Mouse (Mus musculus) frontal cortex, postnatal 14 days (tissue): ENCODE results near the gene Atg9a.
"Not testable (repeated sequence)": the region's sequence is repeated elsewhere in the genome, so short reads cannot be mapped to it uniquely, and the experiment has no call there.

Source experiments
- DNase-seq, 2 experiments: peaks; one replicate each; pipeline ENCODE4 v3.0.0; 2022; ENCODE audit warnings: low spot score in 2 of 2

Gene Atg9a

DNA sequence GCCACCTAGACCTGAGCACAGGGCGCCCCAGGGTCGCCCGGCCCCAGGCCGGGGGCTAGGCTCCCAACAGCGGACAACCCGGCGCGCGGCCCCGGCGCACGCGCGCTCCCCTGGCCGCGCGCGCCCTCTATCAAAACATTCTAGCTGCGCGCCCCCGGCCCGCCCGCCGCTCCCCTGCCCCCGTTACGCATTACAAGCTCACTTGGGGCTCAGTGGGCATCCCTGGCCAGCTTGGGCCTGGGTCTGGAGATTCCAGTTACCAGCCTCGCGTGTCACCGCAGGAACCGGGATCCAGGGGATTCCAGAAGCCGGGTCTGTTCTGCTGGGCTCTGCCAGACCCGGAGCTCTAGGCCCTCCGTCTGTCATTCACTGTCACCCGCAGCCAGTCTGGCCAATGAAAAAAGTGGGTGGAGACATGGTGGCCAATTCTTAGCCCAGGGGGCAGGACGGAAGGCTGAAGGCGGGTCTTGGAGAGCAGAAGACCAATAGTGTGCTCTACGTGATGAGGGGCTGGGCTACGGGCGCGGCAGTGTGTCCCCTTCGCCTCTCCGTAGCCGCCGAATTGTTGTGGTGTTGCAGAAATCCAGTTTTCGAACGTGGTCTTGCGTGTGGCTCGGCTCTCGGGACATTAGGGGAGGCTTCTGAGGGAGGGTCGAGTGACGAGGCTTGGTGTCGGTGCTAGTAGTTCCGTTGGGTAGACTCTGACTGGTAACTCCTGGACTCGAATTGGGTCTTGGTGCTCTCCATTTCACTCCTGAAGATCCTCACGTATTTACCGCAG lies at the start of gene Atg9a, which contains the start of gene Ankzf1:
Atg9a (minus strand) TSS at position 575 of the 781 bp plus-strand sequence.
Ankzf1 (plus strand) TSS at position 530 of the 781 bp plus-strand sequence.
- peak; percentile 93 to 97 for DNase-seq

DNA sequence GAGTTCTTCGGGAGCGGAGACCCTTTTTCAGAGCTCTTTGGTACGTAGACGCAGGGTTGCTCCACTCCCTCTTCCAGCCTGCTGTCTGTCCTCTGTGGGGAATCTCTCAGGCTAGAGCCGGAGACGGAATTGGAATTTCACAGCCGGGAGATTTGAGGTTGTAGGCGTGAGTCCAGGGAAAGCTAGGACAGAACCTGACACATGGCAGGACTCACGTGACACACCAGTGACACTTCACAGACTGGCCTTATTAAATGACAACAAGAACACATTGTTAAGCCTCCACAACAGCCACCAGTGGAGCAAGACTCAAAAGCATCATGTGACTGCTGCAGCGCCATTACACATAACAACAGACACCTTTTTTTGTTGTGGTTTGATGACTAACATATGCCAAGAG lies 47.6 kb upstream of the Atg9a start:
- DNase-seq: no peak

DNA sequence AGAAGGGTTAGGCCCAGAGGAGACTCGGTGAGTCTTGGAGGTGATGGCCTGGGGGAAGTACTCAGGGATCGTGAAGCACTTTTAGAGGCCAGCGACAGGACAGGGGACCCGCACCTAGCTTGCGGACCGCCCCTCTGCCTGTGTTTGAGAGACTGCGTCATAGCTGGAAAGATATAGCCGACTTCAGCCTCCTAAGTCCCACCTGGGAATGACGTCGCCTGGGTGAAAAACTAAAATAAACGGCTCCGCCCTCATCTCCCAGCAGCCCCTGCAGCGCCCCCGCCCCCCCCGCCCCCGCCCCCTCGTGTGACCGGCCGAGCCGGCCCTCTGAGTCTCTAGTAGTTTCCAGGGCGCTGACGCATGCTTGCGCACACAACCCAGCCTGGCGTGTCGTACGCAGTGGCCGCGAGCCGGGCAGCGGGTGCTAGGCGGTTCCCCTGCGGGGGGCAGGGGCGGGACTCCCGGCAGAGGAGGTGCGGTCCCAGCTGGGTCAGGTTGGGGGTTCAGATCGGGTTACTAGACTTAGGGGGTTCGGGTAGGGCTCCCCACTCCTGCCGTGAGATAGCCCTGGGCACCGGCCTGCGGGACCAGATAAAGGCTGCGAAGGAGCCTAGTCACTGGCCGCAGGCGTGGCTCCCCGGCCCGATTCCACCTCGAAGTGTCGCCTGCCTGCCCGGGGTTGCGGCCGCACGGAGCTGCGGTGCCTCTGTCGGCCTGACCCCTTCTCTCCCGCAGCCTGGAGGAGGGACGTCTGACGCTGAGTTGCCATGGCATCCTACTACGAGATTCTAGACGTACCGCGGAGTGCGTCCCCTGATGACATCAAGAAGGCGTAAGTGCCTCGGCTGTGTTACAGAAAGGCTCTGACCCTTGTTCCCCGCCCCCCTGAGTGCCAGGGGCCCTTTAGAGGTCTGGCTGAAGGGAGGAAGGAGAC lies 44.4 kb upstream of the Atg9a start, which contains the start of gene Dnajb2:
Dnajb2 (plus strand) TSS at position 290 of the 934 bp plus-strand sequence.
- DNase-seq: peak in 1 of 2 experiments; percentile 66

DNA sequence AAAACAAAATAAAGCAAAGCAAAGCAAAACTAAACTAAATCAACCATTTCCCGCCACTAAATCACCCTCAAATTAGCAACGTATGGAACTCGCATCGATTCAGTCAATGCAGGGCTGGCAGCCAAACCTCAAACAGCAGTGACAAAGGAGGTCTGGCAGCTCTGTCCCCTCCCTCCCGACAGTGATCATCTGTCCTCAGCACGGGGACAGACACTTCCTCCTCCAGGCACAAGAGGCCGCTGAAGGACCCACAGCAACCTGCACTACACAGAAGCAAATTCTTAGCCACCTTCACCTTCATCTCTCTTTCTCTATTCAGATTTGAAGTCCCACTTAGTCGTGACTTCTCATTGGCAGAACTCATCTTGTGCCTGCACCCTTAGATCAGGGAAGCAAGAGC lies 42.6 kb upstream of the Atg9a start:
- no peak for DNase-seq

DNA sequence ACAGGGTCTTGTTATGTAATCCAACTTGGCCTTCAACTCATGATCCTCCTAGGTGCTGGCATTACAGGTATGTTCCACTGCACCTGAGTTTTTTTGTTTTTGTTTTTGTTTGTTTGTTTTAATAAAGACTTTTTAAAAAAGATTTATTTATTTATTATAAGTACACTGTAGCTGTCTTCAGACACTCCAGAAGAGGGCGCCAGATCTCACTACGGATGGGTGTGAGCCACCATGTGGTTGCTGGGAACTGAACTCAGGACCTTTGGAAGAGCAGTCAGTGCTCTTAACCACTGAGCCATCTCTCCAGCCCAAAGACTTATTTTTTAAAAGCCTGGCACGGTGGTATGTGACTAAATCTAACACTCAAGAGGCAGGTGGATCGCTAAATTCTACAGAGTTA lies 40.5 kb upstream of the Atg9a start:
- DNase-seq: not testable (repeated sequence)

DNA sequence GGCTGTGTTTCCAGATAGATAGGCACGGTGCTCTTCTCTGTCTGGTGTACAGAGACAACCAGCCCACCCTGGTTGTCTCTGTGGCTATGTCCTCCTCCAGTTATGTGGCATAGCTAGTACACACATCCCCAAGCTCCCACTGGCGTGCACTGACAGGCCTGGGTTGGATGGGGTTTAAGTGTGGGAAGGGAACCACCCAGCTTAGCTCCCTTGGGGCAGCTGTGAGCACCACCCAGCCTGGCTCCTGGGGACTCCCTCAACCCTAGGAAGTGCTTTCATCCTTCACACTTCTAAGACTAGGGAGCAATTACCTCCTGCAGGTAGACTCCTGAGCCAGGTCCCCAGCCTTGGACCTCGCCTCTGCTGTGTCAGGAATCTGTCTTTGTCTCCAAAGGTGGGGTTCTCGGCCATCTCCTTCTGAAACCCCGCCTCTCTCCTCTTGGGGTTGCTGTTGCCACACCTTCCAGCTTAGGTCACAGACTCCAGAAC lies 39.7 kb upstream of the Atg9a start, which contains the start of gene A630095N17Rik:
A630095N17Rik (minus strand) TSS at position 439 of the 489 bp plus-strand sequence.
- DNase-seq: no peak

DNA sequence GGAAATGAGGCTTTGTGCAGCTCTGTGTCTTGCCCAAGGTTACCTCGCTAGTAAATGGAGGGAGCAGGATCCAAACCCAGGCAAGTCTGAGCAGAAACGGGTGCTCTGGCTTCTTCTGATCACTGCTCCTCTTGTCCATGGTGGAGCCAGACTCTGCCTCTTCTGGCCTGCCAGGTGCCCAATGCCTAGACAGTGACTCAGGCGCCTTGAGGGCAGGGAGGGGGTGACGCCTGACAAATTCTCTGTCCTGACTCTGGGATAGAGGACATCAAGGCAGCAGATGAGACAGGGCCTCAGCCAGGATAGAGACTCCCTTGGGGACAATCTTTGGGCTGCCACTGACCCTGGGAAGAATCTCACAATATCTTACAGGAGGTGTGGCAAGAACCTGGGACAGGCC lies 39.2 kb upstream of the Atg9a start:
- DNase-seq: no peak

DNA sequence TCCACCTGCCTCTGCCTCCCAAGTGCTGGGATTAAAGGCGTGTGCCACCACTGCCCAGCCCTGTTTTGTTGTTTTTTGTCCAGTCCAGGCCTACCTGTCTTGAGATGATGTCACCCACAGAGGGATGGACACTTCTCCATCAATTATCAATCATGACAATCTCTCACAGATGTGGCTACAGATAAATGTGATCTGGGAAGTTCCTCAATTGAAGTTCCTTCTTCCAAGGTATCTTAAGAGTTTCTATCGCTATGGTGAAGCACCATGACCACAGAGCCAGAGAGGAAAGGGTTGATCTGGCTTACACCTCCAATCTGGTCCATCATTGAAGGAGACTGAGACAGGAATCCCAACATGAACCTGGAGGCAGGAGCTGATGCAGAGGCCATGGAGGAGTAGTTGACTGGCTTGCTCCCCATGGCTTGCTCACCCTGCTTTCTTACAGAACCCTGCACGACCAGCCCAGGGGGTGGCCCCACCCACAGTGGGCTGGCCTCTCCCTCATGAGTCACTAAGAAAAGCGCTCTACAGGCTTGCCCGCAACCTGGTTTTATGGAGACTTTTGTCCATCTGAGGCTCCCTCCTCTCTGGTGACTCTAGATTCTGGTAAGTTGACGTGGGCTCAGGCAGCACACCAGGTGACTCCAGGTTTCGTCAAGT lies 38.5 kb upstream of the Atg9a start:
- no peak for DNase-seq

DNA sequence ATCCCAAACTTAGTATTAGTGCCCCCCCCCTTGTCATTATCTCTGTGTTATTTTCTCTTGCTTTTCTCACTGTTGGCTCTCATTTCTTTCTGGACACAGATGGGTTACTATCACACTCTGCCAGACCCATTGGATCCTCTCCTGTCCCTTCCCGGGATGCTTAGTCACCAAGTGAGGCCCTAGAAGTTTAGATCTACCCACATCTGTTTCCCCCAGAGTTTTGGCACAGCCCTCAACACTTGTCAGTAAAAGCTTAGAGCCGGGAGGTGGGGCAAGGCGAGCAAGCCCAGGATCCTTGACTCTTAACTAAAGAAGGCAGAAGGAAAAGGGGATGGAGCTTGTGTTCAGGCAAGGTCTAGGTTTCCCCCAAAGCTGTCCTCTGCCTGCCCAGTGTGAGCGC lies 37.2 kb upstream of the Atg9a start:
- no peak for DNase-seq

DNA sequence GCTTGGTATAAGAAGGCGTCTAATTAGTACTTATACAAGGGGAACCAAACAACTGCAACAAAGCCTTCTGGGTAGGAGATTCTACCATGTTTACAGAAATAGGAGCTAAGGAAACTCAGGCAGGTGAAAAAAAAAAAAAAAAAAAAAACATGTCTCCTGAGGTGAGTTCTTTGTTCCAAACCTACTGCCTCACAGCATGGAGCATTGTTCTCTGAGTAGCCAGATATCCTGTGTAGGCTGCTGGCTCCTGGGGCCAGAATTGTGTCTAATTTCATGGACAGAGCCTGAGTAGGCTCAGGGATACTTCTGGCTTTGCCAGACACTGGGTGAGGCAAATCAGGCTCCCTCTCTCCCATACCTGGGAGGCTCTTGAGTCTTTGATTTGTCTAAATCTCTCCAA lies 35.7 kb upstream of the Atg9a start:
- no peak for DNase-seq

DNA sequence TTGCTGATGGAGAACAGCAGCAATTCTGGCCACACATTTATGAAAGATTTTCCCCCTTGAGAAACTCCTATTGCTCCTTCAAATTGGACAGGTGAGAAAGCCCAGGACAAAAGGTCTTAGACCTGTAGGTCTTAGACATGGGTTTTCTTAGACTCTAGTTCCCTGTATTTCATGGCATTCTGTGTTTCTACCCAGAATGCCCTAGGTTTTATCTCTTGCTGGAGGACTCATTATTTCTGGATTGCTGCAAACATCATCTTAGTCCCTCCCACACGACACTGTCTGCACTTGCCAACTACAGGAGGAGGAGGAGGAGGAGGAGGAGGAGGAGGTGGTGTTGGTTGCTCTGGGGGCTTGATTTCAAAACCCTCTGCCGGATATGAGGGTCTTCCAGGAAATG lies 34.1 kb upstream of the Atg9a start:
- DNase-seq: no peak

DNA sequence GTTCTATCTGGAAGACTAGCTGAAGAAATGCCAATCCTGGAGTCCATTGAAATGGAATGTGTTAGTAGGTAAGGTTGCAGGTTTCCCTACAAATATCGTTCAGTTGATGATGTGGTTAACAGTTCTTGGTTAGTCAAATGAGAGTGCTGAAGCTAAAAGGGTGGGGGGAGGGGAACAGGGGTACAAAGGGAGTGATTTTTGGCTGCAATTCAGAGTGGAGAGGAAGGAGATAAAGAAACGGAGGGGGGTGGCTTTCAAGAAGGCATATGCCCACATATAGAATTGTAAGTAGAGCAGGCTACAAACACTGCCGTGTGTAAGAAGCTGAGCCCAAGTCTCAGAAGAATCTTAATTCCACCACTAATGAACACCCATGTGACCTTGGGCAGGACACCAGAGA lies 33.5 kb upstream of the Atg9a start:
- no peak for DNase-seq

DNA sequence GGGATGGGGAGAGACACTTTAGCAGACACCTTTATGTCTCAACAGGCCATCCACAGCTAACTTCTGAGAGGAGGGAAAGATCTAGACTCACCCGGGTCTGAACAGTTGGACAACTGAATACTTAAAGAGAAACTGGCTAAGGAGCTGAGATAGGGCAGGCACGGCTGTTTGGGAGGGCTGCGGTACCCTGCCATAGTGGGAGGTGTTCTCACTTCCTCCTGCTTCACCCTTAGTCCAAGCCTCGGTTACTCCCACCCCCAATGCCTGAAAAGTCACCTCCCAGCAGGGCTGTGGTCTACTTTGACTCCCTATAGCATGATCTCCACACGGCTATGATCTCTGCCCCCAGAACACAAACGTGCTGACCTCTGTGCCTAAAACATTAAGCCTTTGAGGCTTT lies 31.5 kb upstream of the Atg9a start:
- DNase-seq: no peak

DNA sequence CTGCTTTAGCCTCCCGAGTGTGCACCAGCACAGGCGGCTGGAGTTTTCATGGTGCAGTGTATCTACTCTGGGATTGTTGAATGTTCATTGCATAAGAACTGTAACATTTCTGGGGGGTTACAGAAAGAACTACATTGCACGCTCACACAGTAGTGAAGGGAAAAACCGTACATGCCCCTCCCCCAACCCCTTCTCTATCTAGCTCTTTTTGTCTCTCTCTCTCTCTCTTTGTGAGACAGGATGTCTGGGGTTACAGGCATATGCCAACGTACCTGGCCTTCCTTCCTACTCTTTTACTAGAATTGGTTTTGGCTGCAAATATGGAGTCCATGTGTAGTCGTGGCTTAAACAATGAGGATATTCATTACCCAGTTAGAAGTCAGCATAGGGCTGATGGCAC lies 30.9 kb upstream of the Atg9a start:
- no peak for DNase-seq

DNA sequence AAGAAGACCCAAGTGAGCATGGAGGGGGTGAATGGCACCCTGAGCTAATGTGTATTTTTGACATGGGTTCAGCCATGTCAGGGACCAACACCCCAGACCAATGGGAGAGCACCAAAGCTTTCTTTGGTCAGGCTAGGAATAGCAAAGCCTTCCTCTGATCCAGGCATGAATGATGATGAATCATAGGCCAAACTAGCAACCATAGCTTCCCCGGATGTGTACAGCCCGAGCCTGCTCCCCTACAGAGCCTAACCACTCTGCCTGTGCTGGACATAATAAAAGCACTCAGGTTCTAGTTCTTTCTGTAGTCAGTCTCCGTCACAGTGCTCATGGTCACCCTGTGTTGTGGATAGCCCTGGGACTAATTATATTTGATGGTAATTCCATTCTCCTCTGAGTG lies 29.5 kb upstream of the Atg9a start:
- DNase-seq: no peak

DNA sequence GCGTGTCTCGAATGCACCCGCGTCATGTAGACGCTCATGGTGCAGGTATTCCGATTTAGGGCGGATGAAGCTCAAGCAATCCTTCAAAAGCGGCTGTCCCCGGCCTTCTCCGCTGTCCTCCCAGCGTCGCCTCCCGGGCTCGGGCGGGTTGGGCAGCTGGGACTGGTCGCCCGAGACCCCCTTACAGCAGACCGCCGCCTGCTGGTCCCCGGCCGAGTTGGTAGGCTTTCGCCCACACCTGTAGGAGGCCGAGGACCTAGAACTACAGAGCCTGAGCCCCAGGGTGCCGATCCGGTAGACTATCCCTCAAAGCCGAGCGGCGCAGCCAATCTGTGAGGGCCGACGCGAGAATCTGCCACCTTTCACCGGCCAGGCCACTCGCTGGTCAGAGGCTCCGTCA lies 27.5 kb upstream of the Atg9a start, which contains the start of gene Tuba4a:
Tuba4a (minus strand) TSS at position 335 of the 400 bp plus-strand sequence.
- no peak for DNase-seq

DNA sequence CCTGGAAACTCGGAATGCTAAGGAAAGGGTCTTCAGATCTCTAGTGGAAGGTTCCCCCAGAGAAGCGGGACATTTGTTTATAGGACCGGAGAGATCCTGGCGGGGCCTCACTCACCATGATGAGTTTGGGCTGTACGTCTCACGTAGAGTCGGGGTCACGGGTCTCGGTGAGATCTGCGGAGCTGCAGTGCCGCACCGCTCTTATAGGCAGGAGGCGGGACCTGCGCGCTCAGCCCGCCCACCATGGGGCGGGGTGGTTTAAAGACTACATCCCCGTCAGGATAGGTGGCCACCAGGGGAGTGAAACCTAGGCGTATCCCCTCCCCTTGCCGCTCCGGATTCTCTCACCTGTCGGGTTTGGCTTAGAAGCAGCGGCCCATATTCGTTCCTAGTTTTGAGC lies 27.1 kb upstream of the Atg9a start:
- DNase-seq: peak; percentile 87 to 91

DNA sequence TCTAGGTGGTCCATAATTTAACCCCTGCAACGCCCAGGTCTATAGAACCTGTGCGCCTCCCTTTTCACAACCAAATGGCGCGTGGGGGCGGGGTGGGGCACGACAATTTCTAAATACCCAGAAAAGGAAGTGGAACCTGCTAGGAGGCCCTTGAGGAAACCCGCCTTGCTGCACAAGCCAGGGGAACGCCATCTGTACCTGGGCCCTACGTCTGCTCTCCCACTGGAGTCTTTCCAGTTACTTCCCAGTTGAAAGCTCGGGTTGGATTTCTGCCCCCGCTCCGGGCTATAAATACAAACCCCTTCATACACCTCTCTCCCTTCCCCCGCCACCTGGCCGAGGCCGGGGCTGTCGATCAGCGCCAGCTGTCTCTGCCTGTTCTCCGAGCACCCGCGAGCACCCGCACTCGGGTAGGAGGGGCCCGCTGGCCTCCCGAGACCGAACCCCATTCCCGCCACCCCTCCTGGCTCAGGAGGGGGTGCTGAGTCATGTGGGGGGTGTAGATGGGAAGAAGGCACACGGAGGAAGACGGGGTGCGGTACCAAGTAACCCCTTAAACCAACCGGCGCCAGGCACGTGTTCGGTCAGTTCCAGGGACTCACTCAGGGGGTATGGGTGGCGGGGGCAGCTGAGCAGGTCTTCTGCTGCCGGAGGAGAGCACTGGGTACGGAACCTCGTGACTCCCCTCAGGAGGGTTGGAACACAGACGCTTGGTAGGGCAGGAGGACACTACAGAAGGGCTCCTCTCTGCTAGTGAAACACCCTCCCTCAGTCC lies 26.4 kb upstream of the Atg9a start:
- peak; percentile 58 to 64 for DNase-seq

DNA sequence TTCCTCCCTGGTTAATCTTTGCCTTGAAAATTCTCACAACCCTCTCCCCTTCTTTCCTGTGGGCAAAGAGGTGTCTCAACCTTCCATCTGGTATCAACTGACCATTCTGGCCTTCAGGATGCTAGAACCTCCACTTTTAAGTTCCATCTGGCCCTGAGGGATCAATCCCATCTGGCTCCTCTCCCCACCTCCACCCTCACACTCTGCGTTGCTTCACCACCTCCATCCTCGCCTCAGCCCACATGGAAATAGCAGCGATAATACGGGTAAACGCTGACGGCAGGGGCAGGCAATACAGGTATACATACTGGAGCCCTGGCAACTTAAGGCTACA lies 25.9 kb upstream of the Atg9a start:
- no peak for DNase-seq

DNA sequence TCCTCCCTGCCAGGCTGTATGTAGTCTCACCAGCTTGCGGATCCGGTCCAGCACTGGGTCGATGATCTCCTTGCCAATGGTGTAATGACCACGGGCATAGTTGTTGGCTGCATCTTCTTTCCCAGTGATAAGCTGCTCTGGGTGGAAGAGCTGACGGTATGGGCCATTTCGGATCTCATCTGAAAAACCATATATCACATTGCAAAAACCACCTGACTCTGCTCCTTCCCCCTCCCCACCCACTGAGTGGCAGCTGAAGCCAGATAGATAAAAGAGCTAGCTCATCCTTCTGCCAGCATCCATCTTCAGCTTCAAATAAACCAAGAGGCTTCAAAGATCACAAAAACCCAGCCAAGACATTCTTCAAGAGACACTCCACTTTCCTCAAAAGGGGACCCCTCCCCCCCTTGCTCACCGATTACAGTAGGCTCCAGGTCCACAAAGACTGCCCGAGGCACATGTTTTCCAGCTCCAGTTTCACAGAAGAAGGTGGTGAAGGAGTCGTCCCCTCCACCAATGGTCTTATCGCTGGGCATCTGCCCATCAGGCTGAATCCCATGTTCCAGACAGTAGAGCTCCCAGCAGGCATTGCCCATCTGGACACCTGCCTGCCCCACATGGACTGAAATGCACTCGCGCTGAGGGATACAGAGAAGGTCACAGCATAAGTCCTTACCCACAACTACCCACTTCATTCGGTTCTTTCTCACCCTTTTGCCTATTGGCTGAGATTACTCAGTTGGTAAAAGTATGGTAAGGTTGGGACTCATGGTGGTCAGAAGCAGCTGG lies 25.0 kb upstream of the Atg9a start:
- no peak for DNase-seq
